Mouse (Mus musculus) urinary bladder, adult 18-20 months (tissue): ENCODE results near the gene Hist2h2ac.
"Not testable (repeated sequence)": the region's sequence is repeated elsewhere in the genome, so short reads cannot be mapped to it uniquely, and the experiment has no call there.

ENCODE experiments used
- DNase-seq, 2 experiments: peaks; one replicate each; pipeline ENCODE4 v3.0.0; 2022; ENCODE audit warnings: low spot score in 2 of 2, mixed read lengths in 2 of 2

The Hist2h2ac gene

DNA sequence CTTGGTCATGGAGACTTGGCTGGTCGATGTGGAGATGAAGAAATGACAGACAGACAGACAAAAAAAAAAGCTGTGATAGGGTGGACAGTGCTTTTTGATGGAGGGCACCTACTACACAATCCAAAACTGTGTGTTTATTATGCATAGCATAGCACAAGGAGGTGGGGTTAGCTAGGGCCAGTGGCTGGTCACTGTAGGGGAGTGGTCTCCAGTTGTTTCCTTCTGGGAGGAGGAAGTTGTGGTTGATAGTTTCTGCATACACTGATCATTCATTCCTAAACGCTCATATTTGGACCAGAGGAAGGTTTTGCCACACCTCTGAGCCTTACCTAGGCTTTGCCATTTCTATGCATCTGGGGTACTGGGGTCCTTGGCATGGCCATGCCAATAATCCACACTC lies 9.7 kb upstream of the Hist2h2ac start:
- no peak for DNase-seq

DNA sequence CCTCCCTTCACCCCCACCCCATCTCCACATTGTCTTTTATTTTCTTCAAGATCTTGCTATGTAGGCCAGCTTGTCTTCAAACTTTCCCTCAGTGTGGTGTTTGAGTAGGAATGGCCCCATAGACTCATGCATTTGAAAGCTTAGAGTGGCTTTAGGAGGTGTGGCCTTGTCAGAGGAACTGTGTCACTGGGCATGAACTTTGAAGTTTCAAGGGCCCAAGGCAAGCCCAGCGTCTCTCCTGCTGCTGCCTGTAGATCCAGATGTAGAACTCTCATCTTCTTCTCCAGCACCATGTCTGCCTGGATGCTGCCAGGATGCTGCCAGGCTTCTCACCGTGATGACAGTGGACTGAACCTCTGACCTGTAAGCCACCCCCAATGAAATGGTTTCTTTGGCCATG lies 8.1 kb upstream of the Hist2h2ac start:
- no peak for DNase-seq

DNA sequence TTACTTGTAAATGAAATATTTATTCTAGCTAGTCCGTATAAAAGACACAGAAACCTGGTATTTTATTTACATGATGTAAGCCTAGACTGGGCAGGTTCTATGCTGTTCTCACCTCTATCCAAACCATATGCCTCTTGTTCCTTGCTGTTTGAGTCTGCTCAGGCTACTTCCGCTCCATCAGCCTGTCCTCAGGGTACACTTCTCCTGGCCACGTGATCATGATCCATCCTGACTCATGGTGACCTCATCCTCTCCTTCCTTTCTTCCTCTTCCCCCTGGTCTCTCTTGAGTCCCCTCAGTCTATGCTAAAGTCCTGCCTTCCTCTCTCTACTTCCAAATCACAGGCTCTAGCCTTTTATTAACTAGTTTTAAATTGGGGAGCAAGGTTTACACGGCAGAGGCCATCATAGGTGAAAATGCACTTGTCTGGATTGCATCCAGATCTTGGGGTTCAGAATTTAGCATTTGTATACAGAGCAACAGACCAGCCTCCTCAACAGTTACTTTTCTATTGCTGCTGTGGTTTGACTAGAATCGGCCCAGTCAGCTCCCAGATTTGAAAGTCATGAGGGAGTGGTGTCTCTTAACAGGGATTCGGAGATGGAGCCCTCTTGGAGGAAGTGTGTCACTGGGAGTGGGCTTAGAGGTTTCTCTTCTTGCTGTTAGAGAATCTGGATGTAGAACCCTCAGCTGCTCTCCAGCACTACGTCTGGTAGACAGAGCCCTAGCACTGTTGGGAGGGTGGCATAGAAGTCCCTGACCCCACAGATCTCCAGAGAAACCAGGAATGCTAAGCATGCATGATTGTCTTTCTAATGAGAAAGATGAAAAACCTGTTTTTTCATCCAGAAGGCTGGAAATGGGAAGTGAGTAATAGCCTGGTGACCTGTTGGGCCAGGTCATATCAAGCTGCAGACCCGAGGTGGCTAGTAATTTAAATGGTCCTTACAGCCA lies 6.3 kb upstream of the Hist2h2ac start:
- no peak for DNase-seq

DNA sequence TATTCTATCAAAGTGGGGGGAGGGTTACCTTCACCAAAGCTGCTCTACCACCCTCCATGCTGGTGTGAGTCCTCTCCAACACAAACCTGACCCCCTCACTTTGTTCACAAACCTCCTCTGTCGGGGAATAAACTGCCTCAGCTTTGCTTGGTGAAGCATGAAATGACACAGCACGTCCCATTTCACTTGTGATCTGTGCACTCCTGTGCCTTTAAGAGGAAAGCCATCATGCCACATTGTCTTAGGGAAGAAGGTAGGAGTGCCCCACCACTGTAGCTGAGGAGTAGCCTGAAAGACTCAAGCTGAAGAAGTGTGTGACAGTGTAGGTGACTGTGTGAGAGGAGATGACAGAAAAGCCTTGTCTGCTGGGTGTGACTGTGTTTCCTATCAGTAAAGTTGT lies 4.7 kb upstream of the Hist2h2ac start:
- no peak for DNase-seq

DNA sequence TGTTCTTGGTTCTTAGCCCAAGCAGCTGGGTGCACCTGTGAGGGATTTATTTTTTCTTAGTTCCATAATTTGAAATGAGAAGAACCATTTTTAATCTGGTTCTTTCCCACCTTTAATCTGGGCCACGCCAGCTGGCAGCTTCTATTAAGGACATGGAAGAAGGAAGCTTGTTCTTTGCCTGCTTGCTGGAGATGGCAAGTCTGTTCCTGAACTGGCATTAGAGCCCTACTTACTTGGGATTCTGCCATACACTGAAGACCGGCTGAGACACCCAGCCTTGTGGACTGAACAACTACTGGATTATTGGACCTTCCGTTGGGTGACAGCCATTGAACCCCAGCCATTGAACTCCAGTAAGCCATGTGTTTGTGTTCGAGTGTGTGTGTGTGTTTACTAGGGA lies 2.1 kb upstream of the Hist2h2ac start:
- DNase-seq = no peak

DNA sequence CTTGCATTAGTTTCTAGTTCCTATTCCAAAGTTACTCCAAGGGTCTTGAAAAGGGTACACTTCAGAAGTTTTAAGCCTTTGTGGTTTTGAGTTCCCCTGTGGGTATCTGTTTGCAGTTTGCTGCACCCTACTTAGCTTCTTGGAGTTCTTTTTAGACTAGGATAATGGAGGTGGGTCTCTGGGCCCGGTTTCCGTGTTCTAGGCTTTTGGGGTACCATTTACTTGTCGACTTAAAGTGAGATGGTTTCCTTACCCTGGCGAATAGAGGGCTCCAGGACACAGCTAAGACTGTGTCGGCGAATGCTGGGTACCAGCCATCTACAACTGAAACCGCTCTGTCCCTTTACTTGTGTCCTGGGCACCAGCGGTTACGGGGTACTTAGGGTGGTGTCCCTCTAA lies 959 bp upstream of the Hist2h2ac start:
- DNase-seq = no peak

DNA sequence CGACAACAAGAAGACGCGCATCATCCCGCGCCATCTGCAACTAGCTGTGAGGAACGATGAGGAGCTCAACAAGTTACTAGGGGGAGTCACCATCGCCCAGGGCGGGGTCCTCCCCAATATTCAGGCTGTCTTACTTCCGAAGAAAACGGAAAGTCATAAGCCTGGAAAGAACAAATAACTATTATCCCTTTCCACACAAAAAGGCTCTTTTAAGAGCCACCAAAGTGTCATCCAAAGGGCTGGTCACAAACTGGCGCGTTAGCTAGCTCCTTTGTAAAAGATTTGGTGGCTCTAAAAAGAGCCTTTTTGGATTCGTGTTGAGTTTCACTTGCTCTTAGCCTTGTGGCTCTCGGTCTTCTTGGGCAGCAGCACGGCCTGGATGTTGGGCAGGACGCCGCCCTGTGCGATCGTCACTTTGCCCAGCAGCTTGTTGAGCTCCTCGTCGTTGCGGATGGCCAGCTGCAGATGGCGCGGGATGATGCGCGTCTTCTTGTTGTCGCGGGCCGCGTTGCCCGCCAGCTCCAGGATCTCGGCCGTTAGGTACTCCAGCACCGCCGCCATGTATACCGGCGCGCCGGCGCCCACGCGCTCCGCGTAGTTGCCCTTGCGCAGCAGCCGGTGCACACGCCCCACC lies 432 bp downstream of the Hist2h2ac start:
- not testable (repeated sequence) for DNase-seq

DNA sequence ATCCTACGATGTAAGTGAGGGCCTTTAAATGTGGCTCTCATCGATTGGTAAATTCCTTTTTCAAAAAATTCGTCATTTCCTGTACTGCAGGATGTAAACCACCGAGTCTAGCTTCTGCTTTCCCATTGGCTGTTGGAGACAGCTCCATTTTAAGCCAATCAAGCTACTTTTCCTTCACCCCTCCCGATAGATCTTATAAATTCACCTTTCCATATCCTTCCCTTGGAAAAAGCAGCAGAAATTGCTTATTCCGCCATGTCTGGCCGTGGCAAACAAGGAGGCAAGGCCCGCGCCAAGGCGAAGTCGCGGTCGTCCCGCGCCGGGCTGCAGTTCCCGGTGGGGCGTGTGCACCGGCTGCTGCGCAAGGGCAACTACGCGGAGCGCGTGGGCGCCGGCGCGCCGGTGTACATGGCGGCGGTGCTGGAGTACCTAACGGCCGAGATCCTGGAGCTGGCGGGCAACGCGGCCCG lies 984 bp downstream of the Hist2h2ac start, which contains the start of the genes Bola1 and Hist2h2ab:
Gene Bola1, minus strand, starts transcription at position 49 of the 470 bp plus-strand sequence.
Gene Hist2h2ab, plus strand, starts transcription at position 205 of the 470 bp plus-strand sequence.
- peak; percentile 59 to 87 for DNase-seq

DNA sequence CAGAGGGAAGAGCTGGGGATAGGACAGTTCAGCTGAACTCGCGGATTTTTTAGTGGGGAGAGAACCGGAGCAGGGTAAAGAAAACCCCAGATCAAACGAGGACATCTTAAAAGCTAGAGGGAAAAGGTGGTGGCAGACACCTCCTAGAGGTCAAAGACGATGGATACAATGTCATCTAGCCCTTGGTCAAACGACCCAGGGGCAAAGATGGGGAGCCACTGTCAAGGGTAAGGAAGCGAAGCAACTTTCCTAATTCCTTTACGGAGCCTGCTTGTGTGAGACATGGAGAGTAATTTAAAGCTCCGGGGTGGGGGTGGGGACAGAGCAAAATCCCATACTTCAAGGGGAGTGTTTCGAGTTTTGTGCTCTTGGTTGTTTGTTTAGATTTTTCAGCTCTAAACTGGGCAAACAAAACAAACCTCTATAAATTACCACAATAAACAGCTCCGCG lies 1.5 kb downstream of the Hist2h2ac start:
- no peak for DNase-seq

DNA sequence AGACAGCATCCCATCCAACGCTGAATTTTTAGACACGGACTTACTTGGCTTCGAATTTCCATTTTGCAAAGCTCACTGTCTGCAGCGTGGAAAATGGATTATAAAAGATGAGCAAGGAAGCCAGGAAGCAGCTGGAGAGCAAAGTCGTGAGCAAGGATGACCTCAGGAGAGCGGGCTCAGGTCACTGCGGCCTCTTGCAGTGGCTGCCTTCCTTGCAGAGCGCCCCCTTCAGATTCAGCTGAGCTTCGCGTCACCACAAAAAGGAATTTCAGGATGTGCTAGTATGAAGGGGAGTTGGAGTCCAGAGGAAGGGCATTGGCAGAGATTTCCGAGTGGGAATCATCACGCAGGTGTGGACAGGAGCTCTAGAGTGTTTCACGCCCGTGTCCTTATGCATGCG lies 11.4 kb downstream of the Hist2h2ac start:
- DNase-seq = no peak

DNA sequence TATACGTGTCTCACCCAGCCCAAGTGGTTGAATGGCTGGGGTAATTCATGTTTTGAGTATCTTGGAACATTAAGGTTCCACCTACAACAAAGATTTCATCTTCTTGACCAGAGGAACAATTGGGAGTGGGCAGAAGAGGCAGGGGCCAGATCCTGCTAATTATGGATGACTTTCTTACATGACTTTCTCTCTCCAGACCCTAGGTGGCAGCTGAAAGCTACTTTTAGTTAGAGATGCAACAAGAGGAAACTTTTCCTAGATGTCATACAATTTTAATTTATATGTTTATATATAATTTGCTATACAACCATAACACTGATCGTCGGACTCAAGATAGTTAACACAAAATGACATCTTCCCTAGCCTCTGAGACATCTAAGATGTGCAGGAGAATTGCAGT lies 12.9 kb downstream of the Hist2h2ac start:
- no peak for DNase-seq

DNA sequence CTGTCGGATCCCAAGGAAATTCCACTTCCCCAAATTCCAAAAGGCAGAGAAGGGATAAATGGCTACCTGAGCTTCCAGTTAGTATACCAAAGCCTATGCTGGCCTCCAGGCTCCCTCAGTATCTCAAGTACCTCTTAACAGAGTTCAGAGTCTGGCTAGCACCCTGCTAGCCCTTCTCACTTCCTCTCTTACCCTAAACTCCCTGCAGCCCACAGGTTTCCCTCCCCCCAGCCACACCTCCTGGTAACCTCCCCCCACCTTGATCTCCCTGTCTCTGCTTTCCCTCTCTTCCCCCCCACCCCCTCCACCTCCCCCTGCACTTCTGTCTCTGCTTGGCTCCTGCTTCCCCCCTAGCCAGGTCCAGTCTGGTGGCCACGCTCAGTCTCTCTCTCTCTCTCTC lies 20.9 kb downstream of the Hist2h2ac start:
- no peak for DNase-seq

DNA sequence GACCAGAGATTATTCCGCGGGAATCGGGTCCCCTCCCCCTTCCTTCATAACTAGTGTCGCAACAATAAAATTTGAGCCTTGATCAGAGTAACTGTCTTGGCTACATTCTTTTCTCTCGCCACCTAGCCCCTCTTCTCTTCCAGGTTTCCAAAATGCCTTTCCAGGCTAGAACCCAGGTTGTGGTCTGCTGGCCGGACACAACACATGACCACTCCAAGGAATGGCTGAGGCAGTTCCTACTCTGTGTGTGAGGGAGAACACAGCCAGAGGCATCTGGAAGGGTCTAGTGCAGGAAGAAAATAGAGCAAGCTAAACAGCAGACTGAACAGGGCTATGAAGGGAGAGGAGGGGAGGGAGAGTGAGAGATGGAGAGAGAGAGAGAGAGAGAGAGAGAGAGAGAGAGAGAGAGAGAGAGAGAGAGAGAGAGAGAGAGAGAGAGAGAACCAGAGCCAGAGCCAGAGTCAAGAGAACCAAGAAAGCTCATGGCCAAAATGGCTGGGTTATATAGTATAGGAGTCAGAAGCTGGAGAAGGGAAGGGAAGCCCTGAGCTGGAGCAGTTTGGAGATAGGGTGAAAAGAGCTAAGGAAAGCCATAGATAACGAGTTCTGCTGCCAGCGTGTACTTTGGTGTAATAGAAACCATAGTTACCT lies 22.0 kb downstream of the Hist2h2ac start:
- not testable (repeated sequence) for DNase-seq

DNA sequence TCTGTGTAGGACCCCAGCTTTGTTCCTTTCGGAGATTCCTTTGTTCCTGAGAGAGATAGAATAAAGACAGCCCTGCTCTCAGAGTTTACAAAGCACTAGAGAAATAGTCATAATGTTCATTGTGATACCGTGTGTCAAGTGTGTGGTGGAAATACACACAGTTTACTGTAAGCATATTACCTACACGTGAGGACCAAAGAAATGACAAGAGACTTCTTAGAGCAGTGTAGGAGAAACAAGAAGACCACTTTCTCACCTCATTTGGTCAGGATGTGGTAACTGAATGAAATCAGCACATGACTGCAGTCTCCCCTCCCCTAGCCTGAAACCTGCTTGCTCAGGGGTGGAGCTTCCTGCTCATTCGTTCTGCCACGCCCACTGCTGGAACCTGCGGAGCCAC lies 22.5 kb downstream of the Hist2h2ac start:
- no peak for DNase-seq

DNA sequence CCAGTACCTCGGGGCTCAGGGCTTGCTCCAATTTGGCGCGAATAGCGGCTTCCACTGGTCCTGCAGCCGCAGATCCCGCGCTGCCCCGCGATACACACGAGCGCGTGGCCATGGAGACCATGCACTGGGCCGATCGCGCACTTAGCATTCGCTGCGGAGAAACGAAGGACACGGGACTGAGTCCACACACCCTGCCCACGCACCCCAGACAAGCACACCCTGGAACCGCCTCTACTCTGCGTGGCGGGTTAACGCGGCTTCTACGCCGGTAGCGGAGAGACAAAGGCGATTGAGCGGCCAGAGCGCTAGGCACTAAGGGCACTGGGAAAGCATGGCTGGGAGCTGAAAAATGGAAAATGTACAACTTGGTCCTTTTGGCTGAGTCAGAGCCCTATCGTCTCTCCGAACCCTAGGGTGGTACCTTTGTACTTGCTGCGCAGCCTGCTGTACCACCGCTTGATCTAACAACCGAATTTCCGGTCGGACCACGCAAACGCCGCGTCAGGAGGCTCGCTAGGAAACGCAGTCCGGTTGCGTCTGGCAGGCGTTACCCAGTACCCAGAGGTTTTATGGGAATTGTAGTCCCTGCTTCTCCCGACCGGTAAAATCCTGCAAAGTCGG lies 23.4 kb downstream of the Hist2h2ac start:
- DNase-seq = peak; percentile 75 to 85

DNA sequence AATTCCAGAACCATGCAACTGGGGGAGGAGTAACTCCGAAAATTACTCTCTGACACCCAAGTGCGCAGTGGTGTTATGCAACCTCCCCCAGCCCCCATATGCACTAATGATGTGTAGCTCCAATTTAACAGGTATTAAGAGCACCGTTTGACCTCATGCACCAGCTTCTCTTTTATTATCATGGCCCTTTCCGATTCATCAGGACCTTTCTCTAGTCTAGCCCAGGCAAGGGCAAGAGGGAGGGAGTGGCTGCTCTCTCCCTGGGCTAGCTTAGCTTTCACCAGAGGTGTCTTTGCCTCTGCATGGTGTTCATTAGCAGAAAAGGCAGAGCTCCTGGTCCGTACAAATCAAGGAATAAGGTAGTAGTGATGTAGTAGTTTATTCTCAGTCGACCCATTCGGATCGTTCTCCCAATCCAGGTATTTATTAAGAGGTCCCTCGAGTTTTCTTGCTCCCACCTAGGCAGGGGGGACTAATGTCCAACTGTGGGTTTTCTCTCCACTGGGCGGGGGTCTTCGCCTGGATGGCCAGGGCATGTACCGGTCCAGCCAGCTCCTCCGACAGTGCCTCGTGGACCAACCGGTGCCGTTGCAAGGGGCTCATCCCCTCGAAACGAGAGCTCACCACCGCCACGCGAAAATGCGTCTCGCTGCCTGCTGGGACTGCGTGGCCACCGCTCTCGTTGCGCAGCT lies 24.1 kb downstream of the Hist2h2ac start:
- DNase-seq = no peak

DNA sequence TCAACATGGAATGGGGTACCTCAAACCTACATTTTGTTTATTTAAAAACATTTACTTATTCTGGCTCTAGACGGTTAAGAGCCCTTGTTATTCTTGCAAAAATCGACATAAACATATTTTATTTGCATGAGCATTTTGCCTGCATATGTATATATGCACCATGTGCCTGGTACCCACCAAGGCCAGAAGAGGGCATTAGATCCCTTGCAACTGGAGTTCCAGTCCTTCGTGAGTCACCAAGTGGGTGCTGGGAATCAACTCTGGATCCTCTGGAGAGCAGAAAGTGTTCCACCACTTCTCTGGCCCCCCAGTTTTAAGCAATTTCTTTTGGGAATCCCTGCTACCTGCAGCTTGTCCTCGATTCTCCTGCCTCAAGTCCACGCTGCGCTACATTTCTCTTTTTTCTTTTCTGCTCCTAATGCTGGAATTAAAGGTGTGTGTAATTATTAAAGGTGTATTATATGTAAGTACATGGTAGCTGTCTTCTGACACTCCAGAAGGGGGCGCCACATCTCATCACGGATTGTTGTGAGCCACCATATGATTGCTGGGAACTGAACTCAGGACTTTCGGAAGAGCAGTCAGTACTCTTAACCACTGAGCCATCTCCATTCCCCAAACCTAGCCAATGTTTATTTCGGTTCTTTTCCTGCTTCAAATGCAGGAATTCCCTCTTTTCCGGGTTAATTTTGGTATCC lies 24.9 kb downstream of the Hist2h2ac start:
- DNase-seq = no peak

DNA sequence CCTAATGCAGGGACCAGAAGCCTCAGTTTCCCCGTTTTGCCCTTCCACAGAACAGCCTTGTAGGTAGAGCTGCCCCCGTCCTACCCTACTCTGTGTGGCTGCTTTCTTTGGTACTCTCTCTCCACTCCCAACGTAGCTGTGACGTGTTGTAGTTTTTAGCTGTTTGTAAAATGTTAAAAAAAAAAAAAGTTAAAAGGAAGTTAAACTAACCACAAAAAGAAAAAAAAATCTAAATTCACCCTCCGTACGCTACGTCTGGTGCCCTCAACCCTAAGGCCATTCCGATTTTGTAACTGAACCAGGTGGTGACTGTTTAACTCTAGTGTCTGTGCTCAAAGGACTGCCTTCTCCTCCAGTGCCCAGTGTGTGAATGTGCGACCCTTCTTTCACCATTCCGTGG lies 25.7 kb downstream of the Hist2h2ac start:
- DNase-seq = no peak

DNA sequence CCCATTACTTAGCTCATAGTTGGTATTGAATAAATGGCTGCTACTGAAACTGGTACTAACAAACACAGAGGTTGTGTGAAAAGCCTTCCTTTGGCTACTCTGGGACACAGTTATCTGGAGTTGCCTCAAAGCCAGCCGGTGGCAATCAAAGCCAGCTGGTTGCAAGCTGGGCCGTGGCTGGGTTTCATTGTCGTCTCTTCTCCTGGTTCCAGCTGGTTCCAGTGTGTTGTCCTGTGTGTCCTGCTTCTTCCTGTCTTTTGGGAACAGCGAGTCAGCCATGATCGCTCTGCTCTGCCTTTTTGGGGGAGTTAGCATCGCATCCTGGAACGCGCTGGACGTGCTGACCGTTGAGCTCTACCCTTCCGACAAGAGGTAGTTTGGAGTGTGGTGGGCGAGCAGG lies 27.7 kb downstream of the Hist2h2ac start:
- no peak for DNase-seq

DNA sequence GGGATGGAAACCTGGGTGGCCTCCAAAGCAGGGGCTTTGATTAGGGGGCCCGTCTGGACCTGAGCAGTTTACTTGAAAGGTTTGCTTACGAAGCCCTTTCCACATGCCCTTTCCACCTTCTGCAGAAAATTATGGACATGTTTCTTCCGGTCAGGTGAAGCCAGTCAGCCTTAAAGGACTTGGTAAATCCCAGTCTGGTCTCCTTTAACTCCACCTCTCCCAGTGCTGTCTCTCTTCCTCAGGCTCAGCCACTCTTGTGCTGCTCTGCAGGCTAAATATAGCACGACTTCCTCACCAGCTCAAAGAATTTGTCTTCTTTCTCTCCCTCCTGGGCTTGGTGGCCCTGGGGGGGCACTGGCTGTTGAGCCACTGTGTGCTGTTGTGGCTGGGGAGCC lies 38.3 kb downstream of the Hist2h2ac start:
- no peak for DNase-seq
